Mouse (Mus musculus) cortical plate, adult 2 months (tissue): ENCODE results near the gene Olfr1291-ps1.

ENCODE experiments used
- CTCF ChIP-seq: fragments of 200-500 bp; IDR thresholded peaks from 2 replicates; pipeline ENCODE4 v1.5.1; 2011; ENCODE audit warnings: mild to moderate bottlenecking, control low read depth, low read length; ENCODE audit not compliant: insufficient read depth; ENCODE audit errors: extremely low read depth
- POLR2A ChIP-seq: fragments of 200-500 bp; IDR thresholded peaks from 2 replicates; pipeline ENCODE4 v1.6.1; 2011; ENCODE audit warnings: mild to moderate bottlenecking, low read length, control low read depth; ENCODE audit not compliant: insufficient read depth; ENCODE audit errors: extremely low read depth

DNA sequence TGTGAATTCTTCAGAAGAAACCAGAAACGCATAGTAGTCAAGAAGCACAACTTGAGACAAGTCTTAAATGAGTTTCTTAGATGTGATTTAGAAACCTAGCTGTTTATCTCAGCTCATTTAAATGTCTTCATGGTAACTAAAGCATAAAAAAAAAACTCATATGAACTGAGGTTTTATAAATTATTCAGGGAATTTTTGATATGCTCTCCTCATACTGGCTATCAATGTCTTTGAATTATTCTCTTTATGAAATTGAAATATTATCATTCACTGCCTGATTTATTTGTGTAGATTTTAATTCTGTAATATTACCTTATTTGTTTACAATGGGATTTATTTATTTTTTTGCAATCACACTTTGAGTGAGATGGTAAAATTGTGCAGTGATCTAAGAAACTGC lies 16.5 kb upstream of the Olfr1291-ps1 start, which contains the start of gene Olfr1289:
- no peak for TF ChIP-seq POLR2A
- TF ChIP-seq CTCF, result no peak
